Mouse (Mus musculus) liver, embryonic 11.5 days (tissue): ENCODE results near the gene Chic2. TPM values are rescaled to one million over a fixed set of nuclear protein-coding genes. Genes with fewer than 3 reads are reported as not detected.
A peak's percentile ranks its signal among the peaks of the same experiment; 100 is the strongest.

ENCODE experiments used
- ATAC-seq: fragments of 200-750 bp; cut with Nextera tagmentation; replicated peaks from 2 replicates; pipeline ENCODE4 v1.8.0; 2017; ENCODE audit warnings: moderate number of reproducible peaks, mild to moderate bottlenecking, moderate TSS enrichment, moderate library complexity; ENCODE audit not compliant: low FRiP score
- DNase-seq: peaks from one replicate; pipeline ENCODE4 v3.0.0-alpha.2; 2017; ENCODE audit warnings: low spot score
- H3K27ac ChIP-seq: fragments of 300-500 bp; sonication (generic); 2 replicates; pipeline ENCODE4 v1.5.1; 2014; ENCODE audit warnings: mild to moderate bottlenecking, low read depth, low read length, control low read depth
- H3K27me3 ChIP-seq: fragments of 300-500 bp; sonication (generic); replicated peaks from 2 replicates; pipeline ENCODE4 v1.6.1; 2014; ENCODE audit warnings: low read length, mixed read lengths; ENCODE audit not compliant: control insufficient read depth, insufficient read depth
- H3K36me3 ChIP-seq: fragments of 300-500 bp; sonication (generic); 2 replicates; pipeline ENCODE4 v1.6.1; 2014; ENCODE audit warnings: mild to moderate bottlenecking, low read length, moderate library complexity, mixed read lengths; ENCODE audit not compliant: control insufficient read depth, insufficient read depth
- H3K4me1 ChIP-seq: fragments of 300-500 bp; sonication (generic); replicated peaks from 2 replicates; pipeline ENCODE4 v1.6.1; 2014; ENCODE audit warnings: low read length, mixed read lengths; ENCODE audit not compliant: control insufficient read depth, insufficient read depth
- H3K4me2 ChIP-seq: fragments of 300-500 bp; sonication (generic); 2 replicates; pipeline ENCODE4 v1.6.1; 2014; ENCODE audit warnings: mild to moderate bottlenecking, control low read depth, moderate library complexity
- H3K4me3 ChIP-seq: fragments of 300-500 bp; sonication (generic); 2 replicates; pipeline ENCODE4 v1.5.1; 2014; ENCODE audit warnings: low read depth, low read length, control low read depth
- H3K9ac ChIP-seq: fragments of 300-500 bp; sonication (generic); 2 replicates; pipeline ENCODE4 v1.6.1; 2014; ENCODE audit warnings: low read depth, low read length, control low read depth
- H3K9me3 ChIP-seq: fragments of 300-500 bp; sonication (generic); 2 replicates; pipeline ENCODE4 v1.6.1; 2016; ENCODE audit warnings: low read length, inconsistent platforms, mixed read lengths; ENCODE audit not compliant: control insufficient read depth
- WGBS: fragments of 180-500 bp; shearing (Covaris S2); extraction: QIAGEN DNeasy Blood & Tissue Kit; methylation state at CpG from one replicate; pipeline ENCODE4 v1.1.7; 2014; 5-methylcytosine and 5-hydroxymethylcytosine counted together
- polyA plus RNA-seq: library from polyadenylated mRNA; unstranded; fragments of >200 nt; fragmentation: Nextera tagmentation; extraction: Ambion mirVana; gene quantifications from 2 replicates; pipeline ENCODE4 v1.2.1, GENCODE M21; 2014

Chic2 gene
- polyA plus RNA-seq, 1 experiment from 2014 or later, result 33.2 TPM

DNA sequence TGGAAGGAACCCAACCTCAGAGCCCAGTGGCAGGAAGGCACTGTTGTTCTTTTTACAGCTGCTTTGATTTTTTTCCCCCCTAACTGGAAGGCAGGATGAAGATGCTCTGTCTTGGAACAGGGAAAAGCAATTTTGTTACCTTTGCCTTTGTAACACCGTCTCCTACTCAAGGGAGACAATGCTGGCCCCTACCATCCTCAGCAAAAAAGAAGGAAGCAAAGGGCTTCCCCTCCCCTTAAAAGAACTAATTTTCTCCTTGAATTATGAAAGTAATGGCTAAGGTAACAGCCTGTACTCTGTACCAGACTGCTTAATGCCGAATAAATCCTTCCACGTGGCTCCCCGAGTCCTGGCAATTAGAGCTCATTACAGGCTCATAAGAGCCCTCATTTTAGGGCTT, 28.0 kb upstream of the Chic2 start:
- Histone ChIP-seq H3K9me3 (no peaks in the 10 kb centered on the region), H3K36me3 (no peaks in the 10 kb centered on the region), H3K27ac (no peak overlapping the region)

DNA sequence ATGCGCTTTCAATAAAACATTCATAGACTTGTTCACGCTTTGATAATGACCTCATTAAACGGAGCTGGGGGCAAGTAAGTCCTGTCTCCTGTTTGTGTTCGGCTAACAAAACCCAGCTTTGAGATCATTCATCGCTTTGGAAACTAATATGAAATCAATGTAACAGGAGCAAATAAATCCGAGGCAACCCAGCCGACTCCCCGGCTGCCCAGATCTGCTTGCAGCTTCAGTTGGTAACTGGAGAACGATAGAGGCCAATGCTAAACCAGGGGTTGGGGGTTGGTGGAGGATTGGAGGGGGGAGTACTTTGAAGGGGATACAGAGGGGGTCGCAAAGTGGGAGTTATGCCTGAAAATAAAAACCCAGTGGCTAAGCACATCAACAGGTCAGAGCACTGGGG, 27.4 kb upstream of the Chic2 start:
- Histone ChIP-seq H3K27ac (no peak overlapping the region), H3K36me3 (no peaks in the 10 kb centered on the region), H3K4me3 (no peak overlapping the region), H3K27me3 (peaks cover 100% of the 10 kb centered on the region), H3K9ac (no peak overlapping the region), H3K9me3 (no peaks in the 10 kb centered on the region), H3K4me1 (peaks cover 3% of the 10 kb centered on the region; the same call in 1 of the 2 replicates), H3K4me2 (no peak overlapping the region)
- ATAC-seq, result no peak
- 3% methylated on average over 10 of the region's 10 CpGs for WGBS
- DNase-seq, result no peak

More for the DNA sequence above, 28.0 kb upstream of the Chic2 start:
- no peak for DNase-seq
- no peak for ATAC-seq
- Histone ChIP-seq H3K9ac (no peak overlapping the region), H3K4me2 (no peak overlapping the region), H3K4me3 (no peak overlapping the region), H3K4me1 (no peaks in the 10 kb centered on the region; the same call in 1 of the 2 replicates), H3K27me3 (peaks cover 100% of the 10 kb centered on the region)
- 4% methylated on average over 4 of the region's 4 CpGs for WGBS

DNA sequence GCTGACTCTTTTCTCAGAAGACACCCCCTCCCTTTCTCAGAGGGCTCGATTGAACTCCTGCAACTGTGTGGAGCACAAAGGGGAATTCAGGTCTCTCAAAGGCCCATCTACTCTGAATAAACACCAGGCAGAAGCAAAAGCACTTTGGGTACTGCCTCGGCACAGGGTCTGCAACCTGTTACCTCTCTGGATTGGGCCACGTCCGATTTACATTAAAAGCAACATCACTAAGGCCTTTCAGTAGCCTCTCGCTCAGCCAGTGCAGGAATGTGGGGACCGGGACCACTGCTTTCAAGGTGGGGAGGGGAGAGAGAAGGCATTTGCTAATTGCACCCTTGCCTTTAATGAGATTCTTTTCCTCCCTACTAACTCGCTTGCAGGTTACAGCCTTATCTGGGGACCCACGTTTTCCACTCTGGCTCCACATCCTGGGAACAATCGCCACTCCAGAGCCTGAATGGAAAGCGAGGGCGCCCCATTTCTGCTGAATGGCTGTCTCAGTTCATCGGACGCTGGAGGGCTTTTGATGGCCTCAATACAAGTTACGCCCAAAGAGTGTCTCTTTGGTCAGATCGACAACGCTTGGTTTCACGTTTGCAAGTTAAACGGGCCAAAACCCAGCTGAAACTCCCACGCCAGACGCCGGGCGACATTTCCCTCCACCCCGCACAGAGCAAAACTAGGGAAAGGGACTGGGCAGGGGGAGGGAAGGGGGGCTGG, 26.2 kb upstream of the Chic2 start:
- WGBS, result 3% methylated on average over 23 of the region's 23 CpGs
- Histone ChIP-seq H3K27ac (no peak overlapping the region), H3K27me3 (peaks cover 95% of the 10 kb centered on the region), H3K4me2 (no peak overlapping the region), H3K9me3 (no peaks in the 10 kb centered on the region), H3K4me3 (no peak overlapping the region), H3K9ac (no peak overlapping the region), H3K4me1 (peaks cover 3% of the 10 kb centered on the region; the same call in 1 of the 2 replicates), H3K36me3 (no peaks in the 10 kb centered on the region)
- DNase-seq, result no peak
- ATAC-seq, result no peak

DNA sequence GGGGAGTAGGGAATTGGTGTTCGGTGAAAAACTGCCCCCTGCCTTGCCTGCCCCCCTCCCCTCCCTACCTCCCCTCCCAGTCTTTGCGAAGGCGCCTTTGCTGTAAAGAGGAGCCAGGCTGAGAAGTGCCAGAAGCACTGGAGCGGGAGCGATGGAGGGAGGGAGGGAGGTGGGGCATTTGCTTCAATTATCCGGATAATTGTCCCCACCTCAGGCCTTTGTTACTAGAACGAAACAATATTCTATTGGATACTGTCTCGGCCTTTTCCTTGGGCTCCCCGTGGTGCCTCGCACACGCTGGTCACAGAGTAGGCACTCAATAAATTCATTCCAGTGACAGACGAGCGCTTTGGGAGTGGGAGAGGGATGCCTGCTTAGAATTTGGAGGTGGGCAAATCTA, 25.6 kb upstream of the Chic2 start:
- WGBS, result 3% methylated on average over 13 of the region's 13 CpGs
- Histone ChIP-seq H3K4me3 (no peak overlapping the region), H3K4me2 (no peak overlapping the region)

DNA sequence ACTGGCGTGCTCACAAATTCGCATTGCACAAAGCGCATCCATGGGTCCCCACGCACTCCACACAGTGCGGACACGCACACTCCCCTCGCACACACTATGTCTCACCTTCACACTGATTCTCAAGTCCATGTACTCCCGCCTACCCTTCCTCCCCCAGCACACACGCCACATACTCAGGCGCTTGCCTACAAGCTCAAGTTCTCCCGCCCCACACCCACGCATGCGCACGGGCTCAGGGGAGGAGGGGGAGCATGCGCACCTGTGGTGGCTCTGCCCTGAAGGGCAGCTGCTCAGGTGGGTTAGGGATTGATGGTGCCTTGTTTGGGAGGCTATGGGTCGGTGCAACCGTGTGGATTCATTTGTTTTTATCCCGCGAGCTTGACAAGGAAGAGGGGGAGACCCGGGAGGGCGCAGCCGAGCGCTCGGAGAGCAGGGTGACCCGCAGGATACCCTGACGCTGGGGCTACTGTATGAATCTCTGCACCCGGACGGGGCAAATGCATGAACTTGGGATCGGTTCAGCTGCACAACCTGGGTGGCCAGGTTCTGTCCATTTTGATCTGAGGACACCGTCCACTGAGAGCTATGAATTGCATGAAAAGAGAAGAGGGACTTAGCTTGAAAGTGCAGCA, 22.7 kb upstream of the Chic2 start:
- peaks cover 3% of the 10 kb centered on the region; the same call in 1 of the 2 replicates for H3K4me1 ChIP-seq
- H3K27me3 ChIP-seq, result peaks cover 62% of the 10 kb centered on the region
- WGBS, result 2% methylated on average over 30 of the region's 30 CpGs
- peak overlapping the region; percentile 37 for H3K4me3 ChIP-seq
- H3K27ac ChIP-seq, result no peak overlapping the region
- H3K9ac ChIP-seq, result no peak overlapping the region
- no peaks in the 10 kb centered on the region for H3K9me3 ChIP-seq
- H3K4me2 ChIP-seq, result peak overlapping the region; percentile 66
- ATAC-seq, result no peak; the same call in 1 of the 2 replicates
- H3K36me3 ChIP-seq, result no peaks in the 10 kb centered on the region
- no peak for DNase-seq

More for the DNA sequence above, 25.6 kb upstream of the Chic2 start:
- H3K9me3 ChIP-seq, result no peaks in the 10 kb centered on the region
- H3K27ac ChIP-seq, result no peak overlapping the region
- H3K36me3 ChIP-seq, result no peaks in the 10 kb centered on the region
- DNase-seq, result no peak
- no peak for ATAC-seq
- peaks cover 88% of the 10 kb centered on the region for H3K27me3 ChIP-seq
- no peak overlapping the region for H3K9ac ChIP-seq
- peaks cover 3% of the 10 kb centered on the region; the same call in 1 of the 2 replicates for H3K4me1 ChIP-seq

DNA sequence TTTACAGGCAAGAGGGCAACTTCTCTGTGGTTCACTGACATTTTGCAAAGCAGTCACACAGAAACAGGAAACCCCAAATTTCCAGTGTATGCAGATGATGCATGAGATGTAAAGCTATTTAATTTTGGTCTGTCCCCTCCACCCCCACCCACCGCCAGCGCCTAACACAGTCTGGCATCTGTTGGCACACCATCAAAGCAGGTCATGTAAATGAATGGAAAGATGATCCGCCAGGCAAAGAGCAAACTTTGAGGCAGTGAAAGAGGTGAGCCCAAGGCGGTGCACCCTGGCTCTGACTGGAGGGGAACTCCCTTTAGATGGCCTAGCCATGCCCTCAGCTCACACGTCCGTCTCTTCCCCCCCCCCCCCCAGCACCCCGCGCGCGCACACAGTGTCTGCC, 22.1 kb upstream of the Chic2 start:
- H3K9ac ChIP-seq, result no peak overlapping the region
- WGBS, result 11% methylated on average over 7 of the region's 10 CpGs
- no peaks in the 10 kb centered on the region for H3K9me3 ChIP-seq
- H3K4me1 ChIP-seq, result peaks cover 3% of the 10 kb centered on the region; the same call in 1 of the 2 replicates
- H3K27ac ChIP-seq, result no peak overlapping the region
- H3K4me2 ChIP-seq, result peak overlapping the region; percentile 66
- H3K36me3 ChIP-seq, result no peaks in the 10 kb centered on the region
- no peak for ATAC-seq
- H3K27me3 ChIP-seq, result peaks cover 56% of the 10 kb centered on the region
- no peak for DNase-seq
- H3K4me3 ChIP-seq, result peak overlapping the region; percentile 37

DNA sequence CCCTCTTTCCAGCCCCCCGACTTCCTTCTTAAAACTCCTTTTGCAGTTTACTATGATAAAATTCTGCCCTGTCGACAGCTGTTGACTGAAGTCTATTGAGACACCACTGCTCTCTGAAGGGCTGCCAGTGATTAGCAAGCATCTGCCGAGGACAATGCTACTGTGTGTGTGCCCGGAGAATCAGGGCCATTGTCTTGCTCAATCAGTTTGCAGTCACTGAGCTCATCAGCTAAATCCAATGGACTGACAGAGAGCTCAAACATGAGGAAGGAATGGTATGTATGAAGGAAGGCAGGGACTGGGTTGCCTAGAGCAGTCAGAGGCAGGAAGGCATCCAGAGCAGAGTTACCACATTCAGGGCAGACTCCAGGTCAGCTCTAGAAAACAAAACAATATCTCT, 18.6 kb upstream of the Chic2 start:
- H3K4me2 ChIP-seq, result no peak overlapping the region
- peaks cover 3% of the 10 kb centered on the region; the same call in 1 of the 2 replicates for H3K4me1 ChIP-seq
- H3K27ac ChIP-seq, result no peak overlapping the region
- no peak overlapping the region for H3K4me3 ChIP-seq
- ATAC-seq, result no peak
- H3K36me3 ChIP-seq, result no peaks in the 10 kb centered on the region
- H3K9ac ChIP-seq, result no peak overlapping the region
- DNase-seq, result no peak
- H3K27me3 ChIP-seq, result peaks cover 21% of the 10 kb centered on the region
- WGBS, result 55% methylated on average over 4 of the region's 4 CpGs
- no peaks in the 10 kb centered on the region for H3K9me3 ChIP-seq

DNA sequence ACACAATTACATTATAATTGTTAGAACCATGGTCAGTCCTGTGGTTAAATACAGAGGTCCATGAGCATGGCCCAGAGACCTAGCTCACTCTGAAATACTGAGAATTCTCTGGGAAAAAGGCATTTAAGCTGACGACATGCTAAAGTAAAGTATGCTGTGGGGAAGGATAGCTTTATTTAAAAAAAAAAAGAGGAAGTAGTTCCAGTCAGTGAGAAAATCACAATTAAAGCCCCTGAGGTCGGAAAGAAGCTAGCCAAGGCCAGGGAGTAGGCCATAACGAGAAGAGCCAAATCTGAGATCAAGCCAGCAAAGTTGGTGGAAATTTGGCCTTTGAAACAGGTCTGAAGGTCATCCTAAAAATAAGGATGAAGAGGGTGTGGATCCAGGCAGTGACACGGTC, 6.5 kb upstream of the Chic2 start:
- H3K27ac ChIP-seq, result no peak overlapping the region
- no peak overlapping the region for H3K4me3 ChIP-seq
- no peaks in the 10 kb centered on the region for H3K4me1 ChIP-seq
- DNase-seq (no peak), ATAC-seq (no peak)
- H3K4me2 ChIP-seq, result no peak overlapping the region
- no peaks in the 10 kb centered on the region for H3K36me3 ChIP-seq
- H3K9ac ChIP-seq, result no peak overlapping the region
- no peaks in the 10 kb centered on the region for H3K9me3 ChIP-seq
- WGBS, result 52% methylated on average over 4 of the region's 4 CpGs
- H3K27me3 ChIP-seq, result no peaks in the 10 kb centered on the region
